Mouse (Mus musculus): ENCODE data around the gene Xcl1.

Gene Xcl1

GRCm38 (mm10) chr1:164935477-164936044, at the start of gene Xcl1:
Xcl1 (minus strand) TSS chr1:164935527.
- DNase-seq: no peak

GRCm38 (mm10) chr1:164984681-164985080, 49.4 kb upstream of the Xcl1 start:
- peak; percentile 17 for DNase-seq

DNA sequence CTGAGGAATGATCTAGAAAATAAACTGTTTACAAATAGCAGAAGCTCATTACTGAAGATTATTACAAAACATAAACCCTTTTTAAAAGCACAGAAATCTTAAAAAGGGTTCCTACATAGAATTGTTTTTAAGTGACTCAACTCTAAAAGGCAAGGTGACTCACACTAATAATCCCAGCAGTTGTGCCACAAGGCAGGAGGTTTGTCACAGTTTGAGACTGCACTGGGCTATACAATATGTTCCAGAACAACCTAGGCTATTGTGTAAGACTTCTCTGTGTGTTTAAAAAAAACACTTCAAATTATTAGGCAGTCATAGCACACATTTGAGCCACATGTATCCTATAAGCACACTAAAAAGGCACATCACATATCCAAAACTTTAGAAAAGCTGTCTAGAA, 42.0 kb upstream of the Xcl1 start:
- DNase-seq: no peak

DNA sequence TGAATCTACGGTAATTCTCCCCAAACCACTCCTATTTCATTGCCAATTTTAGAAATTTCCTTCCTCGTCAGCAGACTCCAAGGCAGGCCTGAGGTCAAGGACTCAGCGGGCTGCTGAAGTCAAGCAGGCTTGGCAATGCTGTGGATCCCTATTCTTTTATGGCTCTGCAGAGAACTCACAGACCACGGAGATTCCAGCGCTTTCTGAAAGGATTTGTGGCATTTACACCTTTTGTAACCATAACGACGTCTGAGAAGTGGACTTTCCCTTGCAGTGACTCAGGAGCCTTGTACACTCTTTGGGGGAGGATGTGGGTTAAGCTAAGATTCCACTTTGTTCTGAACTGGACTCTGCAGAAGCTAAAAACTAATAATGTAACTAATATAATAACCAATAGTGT, 40.4 kb upstream of the Xcl1 start:
- no peak for DNase-seq

GRCm38 (mm10) chr1:164975276-164975675, 39.9 kb upstream of the Xcl1 start:
- DNase-seq: no peak

DNA sequence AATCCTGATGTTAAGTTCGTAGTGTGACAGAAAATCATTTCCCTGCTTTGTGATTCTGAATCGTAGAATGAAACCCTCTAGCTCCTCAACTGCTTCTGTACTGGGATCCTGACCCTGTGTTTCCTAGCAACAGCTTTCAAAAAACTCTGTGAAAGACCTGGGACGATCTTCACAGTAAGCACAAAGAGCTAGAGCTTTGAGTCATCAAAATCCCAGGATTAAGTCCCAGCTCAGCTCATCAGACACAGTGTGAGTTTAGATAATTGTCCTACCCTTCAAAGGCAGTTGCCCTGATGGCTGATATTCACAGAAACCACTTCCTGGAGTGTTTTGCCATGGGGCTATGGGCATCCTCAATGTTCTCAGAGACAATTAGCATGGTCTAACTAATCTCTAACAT, 38.5 kb upstream of the Xcl1 start:
- no peak for DNase-seq

DNA sequence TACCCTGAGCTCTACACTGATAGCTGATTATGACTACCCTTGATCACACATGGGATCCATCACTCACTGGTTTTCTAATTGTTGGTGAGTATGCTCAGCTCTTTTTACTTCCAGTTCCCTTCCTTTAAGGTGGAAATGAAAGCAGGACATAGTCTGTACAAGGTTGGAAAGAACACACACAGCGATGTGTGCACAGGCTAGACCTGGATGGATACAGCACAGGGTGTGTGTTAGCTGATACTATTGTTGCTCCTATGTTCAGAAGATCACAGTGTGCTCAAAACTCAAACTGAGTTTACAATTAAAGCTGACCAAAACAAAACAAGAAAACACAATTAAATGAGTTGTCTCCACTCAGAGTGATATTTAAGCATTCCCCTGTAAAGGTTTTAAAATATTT, 38.0 kb upstream of the Xcl1 start:
- no peak for DNase-seq

DNA sequence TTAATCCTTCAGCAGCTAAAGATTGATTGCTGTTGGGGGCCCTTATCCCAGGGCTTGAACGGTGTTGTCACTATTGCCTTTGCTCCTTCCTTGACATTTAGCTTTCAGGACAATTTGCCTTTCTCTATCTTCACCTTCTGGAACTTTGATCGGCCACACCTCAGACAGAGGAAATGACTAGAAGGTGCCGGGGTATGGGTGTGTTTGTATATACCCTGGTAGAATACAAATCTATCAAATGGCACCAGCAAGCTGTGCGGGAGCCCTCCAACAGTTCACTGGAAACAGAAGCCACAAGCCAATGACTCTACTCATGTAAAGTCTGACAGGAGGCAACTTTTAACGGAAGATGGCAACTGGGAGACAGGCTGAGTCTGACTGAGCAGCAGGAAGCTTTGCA, 37.4 kb upstream of the Xcl1 start:
- DNase-seq: no peak

DNA sequence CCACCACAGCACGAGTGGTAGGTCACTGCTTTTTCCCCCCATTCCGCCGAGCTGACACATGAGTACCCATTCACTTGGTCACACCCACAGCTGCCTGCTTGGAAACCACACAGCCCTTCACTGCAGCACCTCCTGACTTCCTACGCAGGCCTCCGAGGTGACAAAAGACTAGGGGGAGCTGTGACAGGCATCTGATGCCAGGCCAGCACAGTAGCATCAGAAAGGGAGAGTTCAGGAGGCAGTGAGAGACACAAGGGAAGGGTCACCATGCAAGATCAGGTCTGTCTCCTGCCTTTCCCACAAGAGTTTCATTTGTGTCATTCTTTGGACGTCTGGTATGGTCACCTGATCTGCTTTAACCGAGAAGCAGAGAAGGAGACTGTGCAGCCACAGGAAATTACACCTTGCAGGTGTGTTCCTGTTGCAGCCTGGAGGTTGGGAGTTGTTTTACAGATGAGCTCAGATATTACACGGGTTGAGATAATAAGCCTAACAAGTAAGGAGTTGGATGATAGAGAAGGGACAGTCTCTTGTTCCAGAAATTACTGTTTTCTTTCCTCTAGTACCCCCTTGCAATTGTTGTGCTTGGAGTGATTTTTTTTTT, 30.9 kb upstream of the Xcl1 start:
- DNase-seq: no peak

DNA sequence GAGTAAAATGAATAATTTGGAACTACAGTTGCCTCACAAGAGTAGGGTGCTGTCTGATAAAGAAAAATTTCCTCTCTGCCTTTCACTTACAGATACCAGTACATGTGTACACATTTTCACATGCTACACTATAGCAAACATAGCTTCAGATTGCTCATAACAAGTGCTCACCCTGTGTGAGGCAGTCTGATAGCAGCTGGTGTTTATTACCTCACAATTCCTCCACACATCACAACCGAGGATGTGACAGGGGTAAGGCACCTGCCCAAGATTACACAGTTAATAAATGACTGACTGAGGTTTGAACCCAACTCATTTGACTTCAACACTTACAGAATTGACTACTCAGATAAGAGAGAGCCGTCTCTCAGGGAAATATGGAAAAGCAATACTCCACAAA, 25.3 kb upstream of the Xcl1 start:
- no peak for DNase-seq

DNA sequence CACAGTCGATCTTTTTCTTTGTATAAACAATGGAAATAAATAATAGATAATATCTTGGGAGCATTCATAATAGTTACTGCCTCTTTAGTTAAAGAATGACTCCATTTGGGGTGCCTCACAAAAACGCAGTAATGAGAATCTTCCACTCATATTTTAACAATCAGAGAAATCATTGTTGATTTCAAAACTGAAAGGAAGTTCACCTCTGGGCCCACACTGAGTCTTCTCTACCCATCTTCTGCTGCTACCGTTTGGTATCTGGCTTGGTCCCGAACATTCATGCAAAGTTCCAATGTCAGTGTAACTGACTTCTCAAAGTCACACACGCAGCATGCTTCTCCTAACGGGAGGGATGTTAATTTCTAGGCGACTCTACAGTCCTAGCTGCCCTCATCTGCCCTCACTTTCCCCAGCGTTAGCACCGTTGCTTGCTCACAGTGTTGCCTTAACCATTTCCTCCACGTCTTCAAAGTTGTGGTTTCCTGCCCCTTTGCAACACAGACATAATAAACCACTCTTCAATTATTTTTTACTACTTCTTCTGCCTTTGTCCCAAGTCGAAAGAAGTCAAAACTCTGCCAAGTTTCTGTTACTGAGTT, 24.6 kb upstream of the Xcl1 start:
- no peak for DNase-seq

- no peak for DNase-seq
Measured at GRCm38 (mm10) chr1:164959160-164959559, 23.8 kb upstream of the Xcl1 start.

GRCm38 (mm10) chr1:164957974-164958373, 22.6 kb upstream of the Xcl1 start:
- DNase-seq: no peak

DNA sequence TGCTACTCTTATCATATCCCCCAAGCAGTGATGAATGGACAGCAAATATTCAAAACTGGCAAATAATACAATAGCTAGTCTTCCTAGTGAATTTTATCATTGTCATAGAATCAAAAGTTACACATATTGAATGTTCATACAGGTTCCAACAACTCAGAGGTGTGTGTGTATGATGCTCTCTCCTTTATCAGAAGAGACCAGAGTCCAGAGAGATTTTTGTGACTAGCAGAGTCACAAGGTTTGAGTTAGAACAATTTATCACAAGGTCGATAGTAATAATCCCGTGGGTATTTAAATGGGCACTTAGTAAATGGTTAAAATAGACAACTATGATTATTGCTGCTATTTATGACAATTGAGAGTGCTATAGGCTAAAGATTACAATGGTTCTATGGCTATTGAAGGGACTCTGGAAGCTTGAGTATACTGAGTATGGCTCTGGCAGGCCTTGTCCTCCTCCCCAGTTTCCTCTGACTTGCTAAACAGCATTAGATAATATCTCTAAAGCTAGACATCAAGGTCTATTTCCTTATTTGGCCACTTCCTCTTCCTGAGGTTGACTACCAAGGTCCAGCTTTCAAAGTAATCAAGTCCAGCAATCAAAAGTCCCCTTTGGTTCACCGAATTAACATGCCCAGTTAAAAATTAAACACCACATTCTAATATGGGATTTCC, 21.5 kb upstream of the Xcl1 start:
- DNase-seq: no peak

DNA sequence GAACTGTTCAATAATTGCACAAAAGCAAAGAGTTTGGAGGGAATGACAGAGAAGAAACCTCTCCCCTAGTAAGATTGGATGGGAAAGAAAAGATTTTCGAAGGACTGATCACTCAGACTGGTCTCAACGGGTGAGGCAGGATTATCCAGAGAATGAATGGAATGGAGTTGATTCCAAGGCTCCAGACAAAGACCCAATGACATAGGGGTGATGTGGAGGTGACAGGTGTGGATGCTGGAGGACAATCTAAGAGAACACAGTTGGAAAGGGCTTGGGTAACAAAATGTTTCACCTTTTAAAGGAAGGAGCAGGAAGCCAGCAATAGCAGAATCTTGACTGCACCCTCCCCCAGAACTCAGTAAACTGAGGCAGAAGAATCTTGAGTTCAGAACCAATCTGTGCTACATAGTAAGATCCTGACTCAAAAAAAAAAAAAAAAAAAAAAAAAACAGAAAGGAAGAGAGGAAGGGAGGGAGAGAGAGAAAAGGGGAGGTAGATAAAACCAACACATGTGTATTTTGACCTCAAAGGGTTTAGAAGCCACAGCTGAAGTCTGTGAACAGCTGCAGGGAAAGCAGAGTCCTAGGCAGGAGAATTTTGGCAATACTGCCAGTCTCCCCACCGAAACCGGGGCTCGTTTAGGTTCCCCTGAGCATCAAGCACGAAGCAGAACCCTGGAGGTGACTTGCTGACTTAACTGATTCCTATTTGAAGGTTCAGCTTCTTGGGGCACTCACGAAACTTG, 20.3 kb upstream of the Xcl1 start:
- no peak for DNase-seq

GRCm38 (mm10) chr1:164953574-164953973, 18.2 kb upstream of the Xcl1 start:
- no peak for DNase-seq

- DNase-seq: no peak
Measured at GRCm38 (mm10) chr1:164936060-164936459, 733 bp upstream of the Xcl1 start.

DNA sequence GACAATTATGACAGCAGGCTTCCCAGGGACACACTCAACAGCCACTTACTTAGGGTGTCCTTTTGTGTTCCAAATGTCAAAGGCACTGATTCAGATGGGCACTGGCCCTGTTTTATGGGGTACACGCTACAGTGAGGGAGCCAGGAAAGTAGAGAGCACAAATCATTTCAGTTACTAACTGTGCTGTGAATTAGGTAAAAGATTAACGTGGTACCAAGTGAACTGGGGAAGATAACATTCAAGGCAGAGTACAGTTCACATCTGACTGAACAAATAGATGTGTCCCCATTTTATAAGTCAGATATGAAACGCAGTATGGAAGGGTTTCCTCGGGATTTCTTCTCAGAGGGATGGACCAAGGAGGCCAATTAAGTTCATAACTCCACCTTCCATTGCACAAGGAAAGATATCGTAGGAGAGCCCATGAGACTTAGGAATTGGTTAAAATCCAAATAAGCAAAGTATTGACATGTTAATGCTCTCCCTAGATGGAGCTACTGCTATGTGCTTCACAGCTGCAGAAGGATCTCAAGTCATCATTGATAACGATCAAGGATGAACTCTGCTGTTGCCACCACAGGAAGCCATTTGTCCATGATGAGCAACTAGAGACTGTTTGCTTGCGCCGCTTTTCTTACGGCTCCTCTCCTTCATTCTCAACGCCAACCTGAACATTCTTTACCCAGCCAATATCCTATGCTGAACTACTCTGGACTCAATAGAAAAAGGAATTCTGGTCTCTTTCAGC, 1.7 kb downstream of the Xcl1 start:
- no peak for DNase-seq

DNA sequence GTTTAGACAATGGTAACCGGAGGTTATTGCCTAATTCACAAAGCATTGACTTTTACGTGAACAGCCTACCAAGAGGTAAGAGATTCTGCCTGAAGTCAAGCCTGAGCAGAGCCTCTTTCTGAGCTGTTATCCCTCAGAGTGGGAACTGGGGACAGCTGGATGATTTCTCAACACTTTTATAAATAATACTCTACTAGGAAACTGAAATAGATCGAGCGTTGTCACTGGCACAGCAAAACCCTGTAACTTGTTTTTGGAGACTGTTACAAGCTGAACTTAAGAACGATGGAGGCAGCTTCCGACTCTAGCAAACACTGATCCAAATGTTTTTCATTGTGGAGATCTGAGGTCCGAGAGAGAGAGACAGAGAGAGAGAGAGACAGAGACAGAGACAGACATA, 4.2 kb downstream of the Xcl1 start:
- peak; percentile 16 for DNase-seq

GRCm38 (mm10) chr1:164930006-164930405, 5.3 kb downstream of the Xcl1 start:
- no peak for DNase-seq

DNA sequence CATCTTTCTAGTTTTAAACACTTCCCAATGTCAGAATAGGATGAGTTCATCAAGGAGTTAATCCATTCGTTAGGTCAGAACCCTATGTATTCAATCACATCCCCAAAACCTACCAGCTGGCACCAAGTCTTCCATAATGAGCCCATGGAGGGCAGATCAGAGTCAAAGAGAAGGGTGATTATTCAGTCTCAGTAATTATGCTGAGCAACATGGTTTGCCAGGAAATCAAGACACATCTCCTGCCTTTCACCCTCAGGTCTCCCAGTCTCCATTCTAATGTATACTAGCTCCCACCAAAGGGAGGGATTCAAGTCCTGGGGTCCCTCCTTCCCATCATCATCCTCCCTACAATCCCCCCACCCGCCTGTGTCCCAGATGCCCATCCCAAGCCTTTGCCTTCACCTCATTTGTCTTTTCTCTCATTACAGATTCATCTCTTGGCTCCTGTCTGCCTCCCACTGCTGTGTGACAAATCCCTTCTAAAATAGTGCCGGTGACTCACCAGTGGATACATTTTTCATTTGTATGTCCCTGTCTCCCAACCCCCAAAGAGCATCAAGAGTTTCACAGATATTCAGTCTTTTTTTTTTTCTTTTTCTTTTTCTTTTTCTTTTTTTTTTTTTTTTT, 8.7 kb downstream of the Xcl1 start:
- peak; percentile 66 for DNase-seq

DNA sequence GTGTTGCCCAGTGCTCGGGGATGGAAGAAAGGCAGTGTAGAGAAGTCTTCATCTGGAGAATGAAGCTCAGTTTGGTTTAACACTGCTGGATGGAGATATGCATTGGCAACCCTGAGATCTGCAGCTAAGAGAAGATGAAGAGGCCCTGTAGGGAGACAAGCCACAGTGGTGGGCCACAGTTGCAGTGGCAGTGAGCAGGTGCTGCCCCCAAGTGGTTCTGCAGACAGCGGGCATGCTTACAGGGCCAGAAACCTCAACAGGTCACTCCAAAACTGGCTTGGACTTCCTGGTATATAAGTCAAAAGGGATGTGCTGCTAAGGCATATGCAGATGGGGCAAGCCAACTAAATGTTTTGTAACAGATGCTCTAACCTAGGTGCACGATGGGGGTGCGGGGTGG, 30.3 kb downstream of the Xcl1 start:
- no peak for DNase-seq
